In the genomic region with DNA sequence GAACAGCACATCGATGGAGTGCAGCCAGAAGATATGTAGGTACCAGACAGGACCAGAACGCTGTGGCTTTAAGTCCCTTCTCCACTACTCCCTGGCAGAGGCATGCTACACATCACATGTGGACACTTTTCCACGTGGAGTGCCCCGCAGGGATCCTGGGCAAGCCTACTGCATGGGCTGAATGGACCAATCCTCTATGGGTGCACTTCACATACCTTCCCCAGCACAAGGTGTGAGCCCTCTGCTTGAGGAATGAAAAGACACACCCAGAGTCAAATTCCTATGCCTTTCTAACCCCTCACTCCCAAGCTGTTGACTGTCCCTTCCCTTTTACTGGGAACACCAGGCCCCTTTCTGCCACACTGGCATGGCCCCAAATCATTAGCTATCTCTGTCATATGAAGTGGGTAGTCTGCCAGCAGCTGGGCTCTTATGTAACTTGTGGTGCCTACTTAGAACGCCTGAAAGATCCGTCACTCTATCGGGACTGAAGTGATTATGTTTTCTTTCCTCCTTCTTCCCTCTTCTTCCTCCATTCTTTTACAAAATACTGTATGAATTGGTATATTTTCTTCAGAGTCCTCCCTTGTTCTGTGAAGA, we compare ENCODE assay signal across 17 mouse cellular contexts.
A peak's percentile ranks its signal among the peaks of the same experiment; 100 is the strongest.
DNase-seq lines count a peak whose midpoint lies in the region; TF ChIP-seq lines count a peak whose summit lies in the region.
"Had no signal": no experiment of that assay in that cellular context is flagged by ENCODE, and none has a peak within 500 bp of the region (broad histone marks: within the 10 kb centered on the region; RNA-seq: fewer than 3 reads in every experiment).

No protein-coding gene starts in this region.

- DNase-seq in heart, adult 18-20 months, result peak; percentile 30 to 50
- no peak for DNase-seq in heart, postnatal 25 days (ENCODE audit: low spot score)
- peak; percentile 14 to 19 for DNase-seq in layer of hippocampus, adult 2 months (ENCODE audit: low spot score in 2 of 2)
- no peak for DNase-seq in layer of hippocampus, postnatal 10 days (ENCODE audit: low spot score in 2 of 2)
- peak; percentile 5 for DNase-seq in right cerebral cortex, adult 18-20 months
- no peak for DNase-seq in right cerebral cortex, postnatal 25 days
- peak; percentile 36 for DNase-seq in heart, postnatal 4 days
- no peak for DNase-seq in spleen, postnatal 14 days (ENCODE audit: low spot score in 2 of 2)
- DNase-seq: cerebellum, adult 11-12 months; gastrocnemius, adult 2 months; lung, embryonic 14.5 days; thymus, postnatal 4 days had no signal

- no peak overlapping the region for H3K27ac ChIP-seq in layer of hippocampus, adult 2 months
- H3K27ac ChIP-seq: gastrocnemius, adult 2 months; heart, adult 2 months; hindbrain, embryonic 12.5 days; intestine, embryonic 15.5 days had no signal

- H3K4me3 ChIP-seq in layer of hippocampus, adult 2 months, result no peak overlapping the region
- H3K4me3 ChIP-seq: erythroblast, embryonic 14.5 days; gastrocnemius, adult 2 months; heart, adult 2 months; hindbrain, embryonic 12.5 days; intestine, embryonic 15.5 days; megakaryocyte, embryonic 14.5 days had no signal

- TF ChIP-seq CTCF in layer of hippocampus, adult 2 months (conservative IDR thresholded peaks at IDR 0.05), result no peak

- intact Hi-C loops in heart, postnatal 25 days (cut with DNase I), result no loop called here

Comparison
In these comparisons a context has a peak if more than half of its experiments do, and no peak if none do; other contexts are left out.
1. DNase-seq: peak in heart, adult 18-20 months (2 of 2), layer of hippocampus, adult 2 months (2 of 2), right cerebral cortex, adult 18-20 months (single experiment) and heart, postnatal 4 days (single experiment); none in heart, postnatal 25 days (single experiment), layer of hippocampus, postnatal 10 days (0 of 2), right cerebral cortex, postnatal 25 days (single experiment) and spleen, postnatal 14 days (0 of 2).